Mouse (Mus musculus) megakaryocyte, embryonic 14.5 days (primary cell): ENCODE results near the gene Jund. TPM values are rescaled to one million over a fixed set of nuclear protein-coding genes. Genes with fewer than 3 reads are reported as not detected.
A peak's percentile ranks its signal among the peaks of the same experiment; 100 is the strongest.

ENCODE experiments used
- H3K27me3 ChIP-seq: replicated peaks from 2 replicates; pipeline ENCODE3; 2012; ENCODE audit warnings: inconsistent platforms
- H3K36me3 ChIP-seq: replicated peaks from 2 replicates; pipeline ENCODE3; 2012; ENCODE audit warnings: low read length, inconsistent platforms, mixed read lengths
- H3K4me1 ChIP-seq: 2 replicates; pipeline ENCODE4 v1.6.1; 2012; ENCODE audit warnings: inconsistent platforms
- H3K4me3 ChIP-seq: replicated peaks from 2 replicates; pipeline ENCODE3; 2012; ENCODE audit warnings: moderate library complexity, mild to moderate bottlenecking, inconsistent platforms
- H3K9me3 ChIP-seq: 2 replicates; pipeline ENCODE4 v1.6.1; 2012; ENCODE audit warnings: inconsistent platforms
- FLI1 ChIP-seq: IDR thresholded peaks from 2 replicates; pipeline ENCODE4 v1.6.1; 2012; ENCODE audit warnings: low read length, inconsistent platforms, mixed read lengths
- GATA1 ChIP-seq: IDR thresholded peaks from 3 replicates; pipeline ENCODE4 v1.6.1; 2012; ENCODE audit warnings: mixed read lengths, low read length, inconsistent platforms, borderline replicate concordance
- polyA plus RNA-seq: library from polyadenylated mRNA; stranded (reverse); fragments of >175 nt; gene quantifications from 2 replicates; pipeline ENCODE4 v1.2.3, GENCODE M21; 2012; ENCODE audit warnings: low replicate concordance; ENCODE audit not compliant: insufficient read depth

The Jund gene
- polyA plus RNA-seq, 1 experiment = 972 TPM

DNA sequence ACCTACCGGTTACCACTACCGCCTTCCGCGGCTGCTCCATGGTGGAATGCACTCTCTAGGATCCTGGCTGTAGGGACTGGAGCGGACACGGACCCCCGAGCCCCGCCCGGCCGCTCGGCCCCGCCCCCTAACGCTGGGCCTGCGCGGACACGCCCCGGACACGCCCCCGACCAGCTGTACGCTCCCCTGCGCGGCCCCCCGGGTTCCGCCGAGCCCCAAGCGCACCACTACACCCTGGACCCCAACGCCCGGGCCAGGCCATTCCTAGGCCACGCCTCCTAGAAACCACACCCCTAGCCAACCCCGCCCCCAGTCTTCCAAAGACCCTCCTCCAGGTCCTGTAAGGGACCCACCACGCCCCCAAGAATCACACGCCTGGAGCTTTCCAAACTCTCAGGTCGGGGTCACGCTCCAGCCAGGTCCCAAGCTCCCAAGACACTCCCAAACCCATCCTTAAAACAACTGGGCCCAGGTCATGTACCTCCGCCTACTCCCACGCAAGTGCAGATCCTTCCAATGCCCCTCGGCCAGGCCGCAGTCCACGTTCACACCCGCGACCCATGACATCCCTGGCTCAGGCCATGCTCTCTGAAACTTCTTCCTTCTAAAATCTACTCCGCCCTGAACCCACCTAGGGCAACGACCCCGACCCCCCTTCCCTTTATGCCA lies 39.0 kb upstream of the Jund start:
- TF ChIP-seq FLI1 (no peak), GATA1 (no peak)
- Histone ChIP-seq H3K9me3 (no peaks in the 10 kb centered on the region), H3K27me3 (no peaks in the 10 kb centered on the region), H3K4me3 (peak overlapping the region; percentile 99), H3K4me1 (peaks cover 47% of the 10 kb centered on the region), H3K36me3 (peaks cover 35% of the 10 kb centered on the region)

DNA sequence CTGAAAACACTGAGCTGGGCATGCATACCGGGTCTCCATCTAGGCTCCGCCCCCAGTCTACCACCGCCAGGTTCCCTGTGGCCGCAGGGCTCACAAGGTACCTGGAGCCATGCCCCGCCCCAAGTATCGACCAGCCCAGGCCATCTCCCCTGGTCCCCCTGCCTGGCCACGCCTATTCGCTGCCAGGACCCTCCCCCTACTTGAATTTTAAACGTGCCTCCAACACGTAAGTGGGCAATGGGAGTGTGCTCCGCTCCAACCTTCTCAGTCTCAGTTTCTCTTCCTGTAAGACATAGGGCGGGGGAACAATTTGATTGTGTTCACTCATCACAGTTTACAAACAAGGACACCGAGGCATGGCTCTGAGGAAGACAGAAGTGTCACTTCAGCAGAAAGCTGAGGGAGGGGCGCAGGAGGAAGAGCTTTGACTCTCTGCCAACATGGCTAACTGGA lies 38.5 kb upstream of the Jund start, which contains the start of gene Pgpep1:
Gene Pgpep1, minus strand, starts transcription at position 116 of the 453 bp plus-strand sequence.
- peaks cover 44% of the 10 kb centered on the region for H3K4me1 ChIP-seq
- H3K9me3 ChIP-seq = no peaks in the 10 kb centered on the region
- peaks cover 29% of the 10 kb centered on the region for H3K36me3 ChIP-seq
- no peaks in the 10 kb centered on the region for H3K27me3 ChIP-seq
- peak within 1 kb of the TSS; percentile 99 for H3K4me3 ChIP-seq
- TF ChIP-seq FLI1 = no peak
- no peak for TF ChIP-seq GATA1

DNA sequence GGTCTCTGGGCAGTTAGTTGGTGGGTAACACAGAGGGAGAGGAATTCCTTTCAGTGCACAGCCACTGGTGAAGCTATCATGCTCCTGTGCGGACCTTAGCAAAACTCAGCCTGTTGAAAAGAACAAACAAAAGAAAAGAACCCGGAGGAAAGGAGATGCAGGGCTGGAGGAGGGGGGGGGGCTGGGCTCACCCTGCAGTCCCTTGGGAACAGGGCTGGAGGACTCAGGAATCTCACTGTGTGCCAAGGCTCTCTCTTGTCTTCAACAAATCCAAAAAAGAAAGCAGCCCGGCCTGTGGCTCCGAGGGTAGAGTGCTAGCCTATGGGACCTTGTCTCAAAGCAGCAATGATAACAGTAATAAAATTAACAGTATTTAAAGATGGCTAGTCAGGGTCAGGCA lies 35.1 kb upstream of the Jund start:
- no peaks in the 10 kb centered on the region for H3K36me3 ChIP-seq
- H3K4me3 ChIP-seq = no peak overlapping the region
- H3K9me3 ChIP-seq = no peaks in the 10 kb centered on the region
- H3K4me1 ChIP-seq = peaks cover 37% of the 10 kb centered on the region
- TF ChIP-seq GATA1 (no peak), FLI1 (no peak)
- H3K27me3 ChIP-seq = no peaks in the 10 kb centered on the region

DNA sequence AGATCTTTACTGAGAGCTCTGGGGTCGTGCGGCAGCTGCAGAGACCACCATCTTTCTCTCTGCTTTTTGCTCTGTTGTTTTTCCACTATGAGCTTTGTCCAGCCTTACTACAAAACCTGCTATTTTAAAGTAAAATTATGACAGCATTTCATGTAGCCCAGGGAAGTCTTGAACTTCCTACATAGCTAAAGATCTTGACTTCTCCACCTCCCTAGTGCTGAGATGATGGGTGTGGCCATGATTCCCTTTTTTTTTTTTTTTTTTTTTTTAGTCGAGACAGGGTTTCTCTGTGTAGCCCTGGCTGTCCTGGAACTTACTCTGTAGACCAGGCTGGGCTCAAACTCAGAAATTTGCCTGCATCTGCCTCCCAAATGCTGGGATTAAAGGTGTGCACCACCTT lies 34.1 kb upstream of the Jund start:
- H3K4me1 ChIP-seq = peaks cover 32% of the 10 kb centered on the region
- no peaks in the 10 kb centered on the region for H3K9me3 ChIP-seq
- no peak overlapping the region for H3K4me3 ChIP-seq
- H3K27me3 ChIP-seq = no peaks in the 10 kb centered on the region
- H3K36me3 ChIP-seq = no peaks in the 10 kb centered on the region
- TF ChIP-seq GATA1 (no peak), FLI1 (no peak)

DNA sequence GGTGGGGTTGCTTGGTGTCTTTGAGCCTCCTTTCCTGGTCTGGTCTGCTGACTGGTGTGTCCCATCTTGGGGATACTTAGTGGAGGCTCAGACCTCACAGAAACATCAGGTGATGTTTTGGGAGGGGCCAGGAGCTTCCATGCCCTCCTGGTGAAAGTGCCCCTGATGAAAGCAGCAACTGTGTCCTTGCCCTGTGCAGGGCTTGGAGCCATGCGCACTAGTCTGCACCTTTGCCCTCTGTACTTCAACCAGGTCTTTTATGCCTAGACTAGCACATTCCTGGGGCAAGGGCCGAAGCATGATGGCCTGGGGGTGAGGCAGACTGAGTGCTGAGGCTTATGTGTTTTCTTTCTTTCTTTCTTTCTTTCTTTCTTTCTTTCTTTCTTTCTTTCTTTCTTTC lies 33.1 kb upstream of the Jund start:
- Histone ChIP-seq H3K4me3 (no peak overlapping the region), H3K4me1 (peaks cover 23% of the 10 kb centered on the region), H3K9me3 (no peaks in the 10 kb centered on the region), H3K36me3 (no peaks in the 10 kb centered on the region), H3K27me3 (no peaks in the 10 kb centered on the region)
- TF ChIP-seq GATA1 = no peak
- TF ChIP-seq FLI1 = no peak

DNA sequence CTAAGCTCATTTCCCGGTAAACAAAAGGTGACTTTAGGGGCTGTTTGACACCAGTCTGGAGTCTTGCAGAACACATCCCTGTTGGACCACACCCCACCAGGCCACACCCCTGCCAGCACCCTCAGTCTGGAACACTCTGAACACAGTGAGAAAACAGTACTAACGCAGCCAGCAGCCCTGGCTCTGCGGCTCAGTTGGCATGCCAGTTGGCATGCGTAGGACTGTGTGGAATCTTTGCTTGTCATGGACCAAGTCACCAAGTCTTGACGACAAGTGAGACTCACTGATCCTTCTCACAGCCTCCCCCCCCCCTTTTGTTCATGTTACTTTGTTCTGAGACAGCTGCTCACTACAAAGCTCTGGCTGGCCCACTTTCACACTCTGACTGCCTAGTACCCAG lies 31.7 kb upstream of the Jund start:
- no peaks in the 10 kb centered on the region for H3K36me3 ChIP-seq
- TF ChIP-seq GATA1 (no peak), FLI1 (no peak)
- no peaks in the 10 kb centered on the region for H3K9me3 ChIP-seq
- H3K4me1 ChIP-seq = peaks cover 24% of the 10 kb centered on the region
- no peak overlapping the region for H3K4me3 ChIP-seq
- H3K27me3 ChIP-seq = no peaks in the 10 kb centered on the region

DNA sequence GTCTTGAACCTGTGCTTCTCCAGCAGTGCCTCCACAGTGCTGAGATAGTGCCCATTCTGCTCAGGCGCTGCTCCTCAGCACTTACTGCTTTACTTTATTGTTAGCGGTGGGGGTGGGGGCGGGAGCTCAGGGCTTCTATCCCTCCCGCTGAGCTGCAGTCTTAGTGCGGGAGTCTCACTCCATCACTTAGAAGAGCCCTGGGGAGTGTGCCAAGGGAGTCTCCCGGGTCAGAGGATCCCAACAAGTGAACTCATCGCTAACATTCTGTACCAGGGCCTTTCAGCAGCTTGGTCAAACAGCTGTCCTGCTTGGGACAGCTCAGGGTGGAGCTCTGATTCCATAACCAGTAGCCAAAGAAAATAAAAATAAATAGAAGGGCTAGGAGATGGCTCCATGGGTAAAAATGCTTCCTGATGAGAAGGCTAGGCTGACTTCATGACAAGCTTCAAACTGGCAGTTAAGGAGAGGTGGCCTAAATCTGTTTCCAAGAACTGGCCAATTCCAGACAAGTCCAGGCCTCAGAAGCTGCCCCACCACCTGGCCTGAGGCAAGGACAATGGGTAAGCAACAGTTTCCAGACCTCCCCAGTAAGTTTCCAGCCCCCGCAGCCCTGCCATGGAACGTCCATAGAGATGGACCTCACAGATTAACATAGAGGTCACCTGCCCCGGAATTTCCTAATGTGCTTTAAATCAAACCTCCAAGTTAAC lies 27.0 kb upstream of the Jund start:
- Histone ChIP-seq H3K4me1 (peaks cover 55% of the 10 kb centered on the region), H3K36me3 (peaks cover 8% of the 10 kb centered on the region), H3K27me3 (no peaks in the 10 kb centered on the region), H3K9me3 (no peaks in the 10 kb centered on the region), H3K4me3 (no peak overlapping the region)
- TF ChIP-seq FLI1 (no peak), GATA1 (no peak)

DNA sequence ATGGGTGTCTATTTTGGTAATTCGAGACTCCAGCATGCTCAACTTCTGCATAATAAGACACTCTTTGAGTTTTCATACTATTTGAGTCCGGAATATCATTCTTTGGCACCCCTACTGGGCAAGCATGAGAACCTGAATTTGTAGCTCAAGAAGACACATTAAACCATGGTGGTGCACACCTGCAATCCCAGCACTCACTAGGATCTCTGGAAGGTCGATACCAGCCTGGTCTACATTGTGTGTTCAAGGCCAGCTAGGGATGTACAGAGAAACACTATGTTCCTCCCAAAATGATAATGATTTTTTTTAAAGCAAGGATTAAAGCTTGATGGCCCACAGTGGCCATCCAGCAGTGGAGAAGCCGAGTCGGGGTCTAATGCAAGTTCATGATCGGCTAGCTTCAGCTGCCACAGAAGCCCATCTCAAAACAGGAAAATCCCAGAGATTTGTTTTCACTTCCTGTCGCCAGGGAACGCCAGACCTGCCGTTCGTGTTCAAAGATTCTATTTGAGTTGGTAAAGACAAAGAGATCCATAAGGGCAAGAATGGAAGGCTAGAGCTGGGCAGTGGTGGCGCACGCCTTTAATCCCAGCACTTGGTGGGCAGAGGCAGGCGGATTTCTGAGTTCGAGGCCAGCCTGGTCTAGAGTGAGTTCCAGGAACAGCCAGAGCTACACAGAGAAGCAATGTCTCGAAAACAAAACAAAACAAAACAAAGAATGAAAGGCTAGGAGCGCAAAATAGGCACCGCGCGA lies 26.2 kb upstream of the Jund start:
- H3K4me1 ChIP-seq = peaks cover 58% of the 10 kb centered on the region

DNA sequence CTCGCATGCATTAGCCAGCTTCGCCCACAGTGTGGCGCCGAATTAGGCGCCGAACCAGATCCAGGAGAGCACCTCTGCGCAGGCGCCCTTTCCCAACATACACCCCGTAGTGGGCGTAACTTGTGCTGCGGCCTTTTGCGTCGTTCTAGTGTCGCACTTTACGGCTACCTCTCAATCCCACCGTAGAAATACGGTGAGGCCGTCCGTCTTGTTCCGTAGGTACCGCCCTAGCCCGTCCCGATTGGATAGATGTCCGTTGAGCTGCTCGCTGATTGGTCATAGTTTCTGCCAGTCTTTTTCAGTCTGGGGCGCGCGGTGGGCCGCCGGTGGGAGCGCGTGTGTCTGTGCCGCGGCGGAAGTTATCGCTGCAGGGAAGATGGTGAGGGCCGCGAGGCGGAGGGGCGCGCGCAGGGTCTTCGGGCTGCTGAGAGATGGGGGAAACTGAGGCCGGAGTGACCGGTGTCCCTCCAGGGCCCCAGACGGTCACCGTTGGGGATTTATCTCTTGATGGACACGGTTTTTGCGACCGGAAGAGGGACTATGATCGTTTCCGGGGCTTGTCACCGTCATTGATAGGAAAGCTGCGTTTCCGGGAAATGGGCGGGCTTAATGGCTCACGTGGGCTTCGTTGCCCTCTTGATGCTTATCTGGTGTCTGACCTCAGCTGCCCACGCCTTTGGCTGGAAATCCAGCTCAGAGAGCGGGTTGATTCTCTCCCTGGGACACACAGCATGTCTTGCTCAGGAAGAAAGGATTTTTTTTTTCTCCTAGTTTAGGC lies 25.5 kb upstream of the Jund start, which contains the start of gene Lsm4:
Gene Lsm4, plus strand, starts transcription at position 170 of the 778 bp plus-strand sequence.
- peak within 1 kb of the TSS; percentile 95 for H3K4me3 ChIP-seq
- peak; percentile 64; the same call in 1 of the 3 replicates for TF ChIP-seq GATA1
- TF ChIP-seq FLI1 = peak; percentile 90
- peaks cover 4% of the 10 kb centered on the region; the same call in 1 of the 2 replicates for H3K9me3 ChIP-seq
- H3K4me1 ChIP-seq = peaks cover 66% of the 10 kb centered on the region
- H3K36me3 ChIP-seq = peaks cover 22% of the 10 kb centered on the region
- no peaks in the 10 kb centered on the region for H3K27me3 ChIP-seq

More for the DNA sequence above, 26.2 kb upstream of the Jund start:
- peak overlapping the region; percentile 95 for H3K4me3 ChIP-seq
- no peaks in the 10 kb centered on the region for H3K27me3 ChIP-seq
- no peaks in the 10 kb centered on the region for H3K9me3 ChIP-seq
- TF ChIP-seq GATA1 (no peak), FLI1 (no peak)
- H3K36me3 ChIP-seq = peaks cover 14% of the 10 kb centered on the region
